Mouse (Mus musculus): ENCODE results near the gene Gpc6.

The Gpc6 gene

DNA sequence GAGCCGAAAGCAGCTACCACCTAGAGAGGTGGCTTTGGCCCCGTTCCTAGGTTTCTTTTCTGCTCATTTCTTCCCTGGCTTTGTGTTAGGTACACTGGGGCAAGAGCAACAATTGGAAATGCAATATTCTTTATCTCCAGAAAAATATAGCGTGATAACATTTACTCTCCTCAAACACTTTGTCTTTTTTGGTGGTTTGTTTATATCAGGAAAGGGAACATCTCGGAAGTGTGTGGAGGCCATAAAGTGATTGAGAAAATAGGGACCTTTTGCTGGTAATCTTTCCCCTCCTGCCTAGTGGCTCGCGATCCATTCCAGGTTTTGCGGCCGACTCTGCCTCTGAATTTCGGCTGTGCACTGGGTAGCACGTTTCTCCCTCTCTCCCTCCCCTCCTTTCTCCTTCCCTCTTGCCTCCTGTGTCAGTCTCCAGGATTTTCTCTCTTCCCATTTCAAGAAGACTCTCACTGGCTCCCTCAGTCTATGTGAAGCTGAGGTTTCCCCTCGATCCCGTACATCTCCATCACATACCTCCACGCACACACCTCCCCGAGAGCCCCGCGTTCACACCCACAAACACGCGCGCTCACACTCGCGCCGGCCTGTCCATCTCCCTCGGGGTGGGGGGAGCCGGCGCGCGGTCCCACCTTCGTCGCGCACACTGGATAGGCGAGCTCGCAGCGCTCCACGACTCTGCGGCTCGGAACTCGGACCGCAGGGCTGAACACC lies at the start of gene Gpc6:
Gene Gpc6, plus strand, starts transcription at position 440 of the 726 bp plus-strand sequence.
- peak; percentile 92 for DNase-seq (ENCODE audit: low read depth, low spot score)

GRCm38 (mm10) chr14:116882480-116883044 lies 42.6 kb upstream of the Gpc6 start:
- DNase-seq (ENCODE audit: low read depth, low spot score): no peak

DNA sequence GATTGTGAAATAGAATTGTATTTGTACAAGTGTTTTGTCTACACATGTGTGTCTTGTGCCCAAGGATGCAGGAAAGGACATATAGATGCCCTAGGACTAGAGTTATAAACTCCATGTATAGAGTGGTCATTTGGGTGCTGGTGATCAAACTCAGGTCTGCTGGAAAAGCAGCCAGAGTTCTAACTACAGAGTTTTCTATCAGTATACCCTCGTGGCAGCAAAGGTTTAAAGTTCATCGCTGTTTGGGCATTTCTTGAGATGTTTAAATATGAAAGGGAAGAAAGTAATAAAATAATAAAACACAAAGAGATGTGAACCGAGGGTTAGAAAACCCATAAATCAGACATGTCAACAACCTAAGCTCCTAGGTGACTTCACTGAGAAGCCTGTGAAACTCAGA lies 30.8 kb upstream of the Gpc6 start:
- DNase-seq (ENCODE audit: low read depth, low spot score): no peak

- no peak for DNase-seq (ENCODE audit: low read depth, low spot score)
Observed at GRCm38 (mm10) chr14:116897971-116898370, 27.1 kb upstream of the Gpc6 start.

DNA sequence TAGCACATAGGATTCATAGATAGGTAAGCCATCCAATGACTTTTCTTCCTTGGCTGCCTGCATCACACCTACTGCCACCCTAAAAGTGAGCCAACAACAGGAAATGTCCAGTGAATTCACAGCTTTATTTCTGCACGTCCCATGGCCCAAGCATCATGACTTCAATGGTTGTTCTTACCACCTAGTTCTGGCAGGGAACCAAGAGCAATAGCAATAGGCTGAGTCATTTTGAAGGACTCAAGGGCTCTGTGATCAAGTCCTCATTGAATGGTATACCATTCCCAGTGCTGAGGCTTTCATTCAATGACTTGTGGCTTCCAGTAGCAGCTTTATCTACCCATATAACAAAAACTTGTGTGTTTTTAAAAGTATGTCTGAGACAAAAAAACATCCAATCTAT lies 13.3 kb upstream of the Gpc6 start:
- DNase-seq (ENCODE audit: low read depth, low spot score): peak; percentile 72

DNA sequence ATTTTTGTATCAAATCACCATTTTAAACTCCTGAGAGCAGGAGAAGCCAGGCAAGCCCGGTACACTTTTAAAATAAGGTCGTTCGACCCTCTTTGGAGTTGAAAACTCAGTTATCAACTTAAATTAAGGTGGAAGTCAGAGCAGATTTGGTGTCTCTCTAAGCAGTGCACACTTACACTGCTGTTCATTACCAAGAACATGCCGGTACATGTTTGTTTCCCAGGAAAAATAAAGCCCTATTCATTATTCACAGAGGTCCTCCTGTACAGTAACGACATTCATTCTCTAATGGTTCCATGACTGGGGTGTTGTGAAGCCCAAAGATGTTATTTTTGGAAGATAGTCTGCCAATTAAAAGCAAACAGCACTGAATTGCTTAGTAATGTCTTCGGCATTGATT lies 8.2 kb upstream of the Gpc6 start:
- DNase-seq (ENCODE audit: low read depth, low spot score): no peak

- DNase-seq (ENCODE audit: low read depth, low spot score): peak; percentile 11
Observed at GRCm38 (mm10) chr14:116924266-116924665, 849 bp upstream of the Gpc6 start.

DNA sequence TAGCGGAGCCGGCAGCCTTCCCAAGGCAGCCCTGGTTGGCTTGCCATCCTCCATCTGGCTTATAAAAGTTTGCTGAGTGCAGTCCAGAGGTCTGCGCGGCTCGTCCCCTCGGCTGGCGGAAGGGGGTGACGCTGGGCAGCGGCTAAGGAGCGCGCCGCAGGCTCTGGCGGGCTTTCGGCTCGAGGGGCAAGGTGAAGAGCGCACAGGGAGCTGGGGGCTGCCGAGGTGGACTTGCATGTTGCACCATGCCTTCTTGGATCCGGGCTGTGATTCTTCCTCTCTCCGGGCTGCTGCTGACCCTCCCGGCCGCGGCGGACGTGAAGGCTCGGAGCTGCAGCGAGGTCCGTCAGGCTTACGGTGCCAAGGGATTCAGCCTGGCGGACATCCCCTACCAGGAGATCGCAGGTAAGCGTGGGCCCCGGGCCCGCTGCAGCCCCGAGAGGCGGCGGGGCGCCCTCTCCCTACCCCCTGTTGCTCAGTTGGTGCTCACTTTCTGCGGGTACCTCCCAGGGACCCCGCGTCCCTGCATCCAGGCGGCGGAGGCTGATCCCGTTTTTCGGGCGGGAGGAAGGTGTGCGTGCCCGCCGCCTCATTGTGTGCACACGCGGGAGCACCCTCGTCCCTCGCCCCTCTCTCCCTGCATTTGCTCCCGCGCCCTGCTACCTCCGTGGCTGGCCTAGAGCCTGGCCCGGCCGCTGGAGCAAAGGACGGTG lies 732 bp downstream of the Gpc6 start:
- DNase-seq (ENCODE audit: low read depth, low spot score): peak; percentile 57

DNA sequence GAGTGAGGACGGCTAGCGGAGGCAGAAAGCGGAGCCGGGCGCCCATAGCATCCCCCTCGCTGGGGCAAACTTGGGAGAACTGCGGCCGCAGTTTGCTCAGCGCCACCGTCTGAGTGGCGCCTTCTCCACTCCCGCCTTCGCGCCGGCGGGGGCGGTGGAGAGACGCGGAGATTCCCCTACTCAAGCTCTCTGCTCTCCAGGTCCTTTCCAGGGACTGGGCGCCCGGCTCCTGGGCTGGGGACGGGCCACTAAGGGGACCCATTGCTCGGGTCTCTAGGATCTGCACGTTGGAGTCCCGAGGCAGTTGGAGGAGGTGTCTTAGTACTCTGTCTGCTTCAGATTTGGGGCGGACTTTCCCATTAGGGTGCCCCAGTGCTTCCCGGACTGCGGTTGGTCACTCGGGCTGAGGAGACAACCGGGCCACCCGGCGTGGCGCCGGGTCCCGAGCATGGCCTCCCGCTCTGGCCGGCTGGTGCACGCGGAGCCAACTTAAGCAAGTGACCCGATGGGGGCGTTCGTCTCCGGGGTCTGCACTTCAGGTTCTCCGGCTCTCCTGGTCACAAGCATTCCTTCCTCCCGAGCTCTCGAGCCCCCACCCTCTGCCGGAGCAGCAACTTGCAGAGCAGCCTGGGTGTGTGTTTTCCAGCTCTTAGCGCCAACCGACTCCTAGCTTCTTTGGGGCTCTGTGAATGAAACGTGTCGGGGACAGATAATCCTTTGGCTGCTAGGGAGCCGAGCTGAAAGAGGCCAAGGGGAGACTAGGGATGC lies 1.5 kb downstream of the Gpc6 start:
- DNase-seq (ENCODE audit: low read depth, low spot score): peak; percentile 78

GRCm38 (mm10) chr14:116927341-116928315 lies 2.5 kb downstream of the Gpc6 start:
- peak; percentile 62 for DNase-seq (ENCODE audit: low read depth, low spot score)

- DNase-seq (ENCODE audit: low read depth, low spot score): peak; percentile 89
Observed at GRCm38 (mm10) chr14:116928395-116928794, 3.3 kb downstream of the Gpc6 start.

DNA sequence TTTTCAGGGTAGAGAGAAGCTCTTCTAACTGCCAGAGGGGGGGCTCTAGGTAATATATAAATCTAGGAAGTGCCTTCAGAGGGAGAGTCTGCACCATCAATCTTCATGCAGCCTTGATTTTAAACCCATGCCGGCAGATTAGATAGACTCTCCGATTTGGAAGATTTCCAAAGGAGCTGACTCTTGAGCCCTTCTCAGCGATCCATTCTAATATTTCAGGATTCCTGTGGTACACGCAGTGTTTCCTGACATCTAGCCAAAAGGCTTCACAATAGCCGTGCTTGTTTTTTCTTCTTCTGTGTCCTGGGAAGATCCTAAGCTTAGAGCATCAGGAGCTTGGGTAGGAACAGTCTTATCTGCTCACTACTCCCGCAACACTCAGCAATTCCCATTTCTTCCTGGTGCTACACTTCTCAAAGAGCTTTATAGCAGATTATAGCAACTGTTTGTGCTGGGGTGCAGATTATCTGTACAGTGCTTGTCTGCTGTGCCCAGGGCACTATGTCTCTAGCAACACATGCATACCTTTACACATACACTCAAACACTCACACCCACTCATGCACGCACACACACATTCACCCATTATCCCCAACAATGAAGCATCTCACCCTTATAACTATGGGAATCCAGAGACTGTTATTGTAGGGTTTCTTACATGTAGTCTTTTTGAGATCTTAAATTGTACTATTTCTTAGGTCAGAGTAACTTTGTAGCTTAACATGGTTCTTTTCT lies 3.8 kb downstream of the Gpc6 start:
- DNase-seq (ENCODE audit: low read depth, low spot score): peak; percentile 96

GRCm38 (mm10) chr14:116933825-116934224 lies 8.7 kb downstream of the Gpc6 start:
- DNase-seq (ENCODE audit: low read depth, low spot score): peak; percentile 22

DNA sequence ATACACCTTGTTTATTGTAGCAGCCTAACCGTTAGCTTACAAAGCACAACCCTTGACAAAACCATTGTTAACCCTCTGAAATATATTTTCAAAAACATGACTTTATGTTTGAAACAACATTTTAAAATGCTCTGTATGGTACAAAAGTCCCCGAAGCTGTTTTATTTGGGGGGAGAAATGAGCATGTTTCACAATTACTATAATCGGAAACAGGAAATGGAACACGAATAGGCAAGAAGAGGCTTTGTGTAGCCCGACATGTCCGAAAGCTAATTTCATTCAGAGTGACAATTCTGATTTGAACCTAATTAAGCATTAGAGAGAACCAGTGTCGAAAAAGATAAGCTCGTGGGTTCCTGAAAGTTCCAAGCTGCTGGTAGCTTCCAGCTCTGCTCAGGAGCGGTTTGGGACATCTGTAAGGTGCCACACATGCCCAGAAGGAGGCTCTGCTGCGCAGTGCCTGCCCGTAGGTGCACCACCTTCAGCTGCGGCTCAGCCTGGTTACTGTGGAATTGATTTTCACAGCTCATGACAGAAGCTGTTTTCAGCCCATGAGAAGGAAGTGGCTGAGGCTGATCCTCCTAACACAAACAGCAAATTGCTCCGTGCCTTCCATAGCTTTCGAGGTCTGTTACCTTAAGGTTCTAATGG lies 12.9 kb downstream of the Gpc6 start:
- DNase-seq (ENCODE audit: low read depth, low spot score): no peak

GRCm38 (mm10) chr14:116938735-116939134 lies 13.6 kb downstream of the Gpc6 start:
- no peak for DNase-seq (ENCODE audit: low read depth, low spot score)

DNA sequence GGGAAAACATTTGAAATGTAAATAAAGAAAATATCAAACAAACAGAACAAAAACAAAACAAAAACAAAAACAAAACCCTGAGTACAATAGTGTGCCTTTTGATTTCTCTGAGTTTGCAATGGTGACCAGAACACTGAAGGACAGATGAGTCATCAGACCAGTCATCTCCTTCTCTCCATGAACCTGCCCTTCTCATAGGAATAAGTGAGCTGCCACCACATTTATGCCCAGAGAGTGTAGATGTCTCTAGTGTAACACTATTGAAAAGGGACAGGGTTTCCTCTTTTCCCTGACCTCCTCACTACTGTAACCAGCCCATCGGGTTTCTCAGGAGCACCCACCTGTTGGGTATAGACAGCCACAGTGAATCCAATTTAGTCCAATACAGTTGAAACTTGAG lies 14.4 kb downstream of the Gpc6 start:
- DNase-seq (ENCODE audit: low read depth, low spot score): peak; percentile 58

DNA sequence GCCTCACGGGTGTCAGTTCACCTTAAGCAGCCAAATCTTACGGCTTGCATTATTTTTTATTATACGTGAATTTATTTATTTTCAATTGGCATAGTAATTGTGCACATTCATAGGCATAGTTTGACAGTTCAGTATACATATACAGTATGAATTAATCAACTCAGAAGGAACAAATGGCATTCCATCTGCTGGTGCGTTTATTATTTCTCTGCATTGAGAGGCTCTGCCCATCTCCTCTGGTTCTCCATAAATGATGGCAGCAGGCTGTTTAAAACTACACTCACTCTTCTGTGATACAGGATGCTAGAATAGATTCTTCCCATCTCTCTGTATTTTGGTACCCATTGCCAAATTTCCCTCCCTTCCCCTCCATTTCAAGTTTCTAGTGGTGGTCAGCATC lies 16.7 kb downstream of the Gpc6 start:
- no peak for DNase-seq (ENCODE audit: low read depth, low spot score)

GRCm38 (mm10) chr14:116943751-116944150 lies 18.6 kb downstream of the Gpc6 start:
- DNase-seq (ENCODE audit: low read depth, low spot score): no peak

DNA sequence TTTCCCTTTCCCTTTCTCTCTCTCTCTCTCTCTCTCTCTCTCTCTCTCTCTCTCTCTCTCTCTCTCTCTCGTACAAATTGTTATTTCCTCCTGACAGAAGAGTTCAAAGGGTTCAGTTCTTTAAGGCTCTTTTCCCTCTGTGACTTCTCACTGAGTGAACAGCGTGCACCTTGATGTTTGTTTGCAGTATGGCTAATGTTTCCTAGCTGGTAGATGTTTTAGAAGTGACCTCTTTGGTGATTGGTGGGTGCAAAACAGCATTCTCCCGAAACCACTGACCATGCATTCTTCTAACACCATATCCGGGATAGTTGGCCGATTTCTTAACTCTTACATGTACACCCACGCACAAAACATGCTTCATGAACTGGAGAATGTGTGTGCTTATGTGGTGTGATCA lies 20.9 kb downstream of the Gpc6 start:
- DNase-seq (ENCODE audit: low read depth, low spot score): no peak

GRCm38 (mm10) chr14:116947461-116947860 lies 22.3 kb downstream of the Gpc6 start:
- no peak for DNase-seq (ENCODE audit: low read depth, low spot score)

Measured in 3T3-L1 (cell line).